Mouse (Mus musculus): ENCODE measurements at regions not wholly inside any gene's neighbourhood (a gene's known extent, or its start where the extent isn't known, plus 50 kb on each side); places are given as distances from the start of the nearest gene placed in this dataset.

DNA sequence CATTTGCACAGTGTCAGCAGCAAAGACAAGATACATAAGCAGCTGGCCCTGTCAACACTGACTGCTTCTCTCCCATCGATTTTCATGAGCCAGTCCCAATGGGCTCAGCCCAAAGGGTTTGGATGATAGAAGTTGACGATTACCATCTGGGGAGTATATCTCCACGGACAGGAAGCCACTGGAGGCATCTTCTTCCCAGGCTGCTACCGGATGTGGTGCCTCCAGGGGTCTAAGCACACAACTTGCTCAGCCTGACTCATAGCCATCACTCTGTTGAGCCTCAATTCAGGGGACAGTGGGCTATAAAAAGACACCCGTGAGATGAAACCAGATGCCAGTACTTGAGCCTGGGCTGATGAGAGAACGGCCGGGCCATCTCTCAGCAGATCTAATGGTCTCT lies 71.1 kb upstream of the Hif1a start:
- no peak for DNase-seq (ENCODE audit: low read depth, low spot score)

DNA sequence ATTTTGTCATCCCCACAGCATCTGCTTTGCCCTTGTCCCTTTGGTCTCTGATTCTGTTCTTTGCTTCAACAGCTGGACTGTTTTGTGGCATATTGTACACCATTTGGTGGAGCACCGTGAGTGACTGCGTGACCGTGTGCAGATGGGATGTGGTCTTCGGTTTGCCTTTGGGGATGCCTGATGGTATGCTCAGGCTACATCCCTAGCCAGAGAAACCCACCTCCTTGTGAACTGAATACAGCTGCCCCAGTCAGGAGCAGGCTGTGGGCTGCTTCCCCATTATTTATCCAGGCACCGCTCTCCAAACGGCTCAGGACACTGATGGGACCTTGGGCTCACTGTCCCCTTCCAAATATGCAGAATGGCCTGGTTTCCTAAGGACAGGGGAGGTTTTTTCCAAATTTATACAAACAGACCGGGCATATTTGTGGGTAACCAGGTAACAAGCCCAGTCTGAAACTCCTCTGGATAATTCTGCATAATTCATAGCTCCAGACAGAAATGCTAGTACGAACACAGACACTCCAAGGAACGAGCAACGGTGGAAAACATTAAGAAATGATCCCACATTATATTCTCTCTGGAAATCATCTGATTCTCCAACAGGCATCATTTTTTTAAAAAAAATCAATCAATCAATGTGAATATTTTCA lies 70.5 kb upstream of the Hif1a start:
- DNase-seq (ENCODE audit: low read depth, low spot score): no peak

DNA sequence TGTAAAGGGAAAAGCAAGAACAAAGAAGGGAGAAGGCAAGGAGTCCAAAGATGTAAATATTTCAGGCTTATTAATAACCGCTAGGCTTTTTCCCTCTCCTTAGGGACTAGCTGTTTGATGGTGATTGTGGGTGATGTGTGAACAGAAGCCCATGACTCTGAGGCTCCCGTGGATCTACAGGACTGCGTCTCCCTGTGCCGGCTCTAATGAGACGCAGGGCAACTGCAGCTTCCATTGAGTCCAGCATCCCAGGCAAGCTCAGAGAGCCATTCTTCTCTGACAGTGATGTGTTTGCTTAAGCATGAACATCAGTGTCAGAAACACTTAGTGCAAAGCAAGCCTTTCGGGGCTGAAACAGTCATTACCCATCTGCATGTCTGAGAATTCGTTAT lies 70.0 kb upstream of the Hif1a start:
- no peak for DNase-seq (ENCODE audit: low read depth, low spot score)

DNA sequence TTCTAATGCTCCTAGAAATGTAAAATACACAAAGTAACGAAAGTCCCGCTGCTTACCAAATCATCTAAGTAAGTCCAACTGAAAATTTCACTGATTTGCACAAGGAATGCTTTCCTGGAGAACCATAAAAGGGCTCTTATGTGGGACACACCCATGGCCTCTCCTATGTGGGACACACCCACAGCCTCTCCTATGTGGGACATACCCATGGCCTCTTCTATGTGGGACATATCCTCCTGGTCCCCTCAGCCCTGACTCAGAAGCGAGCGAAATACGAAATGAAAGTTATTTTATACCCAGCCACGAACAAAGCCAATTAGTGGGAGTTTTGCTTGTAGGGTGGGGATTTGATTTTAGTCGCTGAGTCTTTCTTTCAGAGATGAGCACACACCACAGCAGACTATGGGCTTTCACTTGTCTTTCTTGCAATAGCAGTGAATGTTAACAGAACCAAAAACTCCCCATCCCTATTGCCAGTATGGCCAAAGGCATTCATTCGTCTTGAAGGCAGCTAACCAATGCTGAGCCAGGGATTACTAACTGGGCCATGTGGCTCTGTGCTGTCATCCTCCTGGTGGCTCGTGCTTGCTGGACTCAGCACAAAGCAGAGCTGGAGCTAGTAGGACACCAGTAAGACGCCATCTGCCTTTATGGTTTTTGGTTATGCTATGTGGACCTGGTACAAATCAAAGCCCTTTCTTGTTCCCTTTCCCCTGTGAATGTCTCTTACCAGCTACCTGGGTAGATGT lies 69.4 kb upstream of the Hif1a start:
- no peak for DNase-seq (ENCODE audit: low read depth, low spot score)

DNA sequence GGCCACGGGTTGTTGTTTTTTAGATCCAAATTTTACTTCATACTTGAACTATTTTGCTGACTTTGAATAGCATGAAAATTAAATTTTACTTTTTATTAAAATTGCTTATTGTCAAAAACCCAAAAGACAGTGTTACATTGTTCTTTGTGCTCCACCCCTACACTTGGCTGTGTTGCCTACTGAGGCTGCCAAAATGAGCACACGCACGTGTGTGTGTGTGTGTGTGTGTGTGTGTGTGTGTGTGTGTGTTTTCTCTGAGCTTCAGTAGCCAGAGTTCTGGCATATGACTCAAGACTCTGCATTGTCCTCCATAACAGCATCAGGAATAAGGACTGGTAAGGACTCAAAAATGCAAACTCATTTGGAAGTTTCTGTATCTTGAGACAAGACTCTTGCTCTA lies 68.4 kb upstream of the Hif1a start:
- DNase-seq (ENCODE audit: low read depth, low spot score): no peak

DNA sequence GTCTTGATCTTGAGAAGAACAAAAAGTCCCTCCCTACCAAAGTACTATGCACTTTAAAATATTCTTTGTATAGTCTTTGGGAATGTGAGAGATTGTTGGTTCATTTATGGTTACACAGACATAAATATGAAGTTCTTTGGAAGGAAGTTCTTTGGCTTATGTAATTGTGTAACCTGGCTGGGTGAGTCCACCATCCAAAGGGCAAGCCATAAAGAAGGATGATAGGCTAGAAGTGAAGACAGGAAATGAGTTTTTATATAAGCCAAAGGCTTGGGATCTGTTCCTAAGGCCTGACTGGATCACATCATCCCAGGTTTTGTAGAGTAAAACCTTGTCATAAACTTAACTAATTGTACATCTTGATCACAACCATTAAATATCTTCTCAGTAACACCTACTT lies 65.0 kb upstream of the Hif1a start:
- no peak for DNase-seq (ENCODE audit: low read depth, low spot score)

DNA sequence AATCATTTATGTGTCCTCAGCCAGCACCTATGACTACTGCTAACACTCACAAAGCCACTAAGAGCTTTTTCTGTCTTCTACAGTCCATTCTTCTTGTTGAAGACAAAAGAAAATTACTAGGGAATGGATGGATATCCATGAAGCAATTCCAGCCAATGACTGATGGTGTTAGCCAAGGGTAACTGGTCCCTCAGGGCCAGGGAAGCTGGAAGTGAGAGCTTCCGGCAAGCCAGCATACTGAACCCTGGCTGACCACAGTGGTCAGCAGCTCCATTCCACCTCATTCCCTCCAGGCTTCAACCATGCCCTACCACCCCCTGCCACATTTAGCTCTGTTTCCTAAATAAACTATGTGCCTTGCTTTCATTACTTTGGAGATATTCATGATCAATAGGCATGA lies 64.1 kb upstream of the Hif1a start:
- DNase-seq (ENCODE audit: low read depth, low spot score): no peak

DNA sequence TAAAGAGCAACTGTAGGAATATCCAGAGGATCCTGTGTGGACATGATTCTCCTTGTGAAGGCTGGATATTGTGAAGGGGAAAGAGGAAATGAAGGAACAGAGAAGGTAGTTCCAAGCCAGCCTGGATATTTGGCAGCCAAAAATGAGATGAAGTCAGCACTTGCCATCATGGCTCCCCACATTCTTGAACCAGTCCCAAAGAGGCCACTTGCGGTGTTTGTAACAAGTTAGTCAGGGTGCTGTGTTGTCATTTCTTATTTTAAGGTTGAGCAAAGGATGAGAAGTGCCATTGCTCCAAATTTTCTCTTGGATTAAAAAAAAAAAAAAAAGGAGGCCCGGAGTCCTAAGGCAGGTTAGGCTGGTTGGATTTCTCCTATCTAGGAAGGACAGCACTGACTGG lies 63.3 kb upstream of the Hif1a start:
- no peak for DNase-seq (ENCODE audit: low read depth, low spot score)

DNA sequence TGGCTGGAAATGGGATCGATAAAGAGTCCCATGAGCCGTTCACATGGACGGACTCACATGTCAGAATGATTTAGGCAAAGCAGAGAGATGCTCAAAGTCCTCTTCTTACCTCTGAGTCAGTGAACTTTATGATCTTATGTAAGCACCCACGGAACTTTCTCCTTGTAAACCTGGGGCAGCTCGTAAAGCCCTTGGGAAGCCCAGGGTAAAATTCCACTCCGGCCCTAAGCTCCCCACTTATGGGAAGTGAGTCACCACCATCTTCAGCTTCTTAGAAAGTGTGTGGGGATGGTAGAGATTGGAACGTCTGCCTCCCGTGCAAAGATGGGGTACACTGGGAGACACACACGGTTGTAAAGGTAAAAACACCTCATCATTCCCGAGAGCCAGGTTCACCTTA lies 62.8 kb upstream of the Hif1a start:
- DNase-seq (ENCODE audit: low read depth, low spot score): no peak

DNA sequence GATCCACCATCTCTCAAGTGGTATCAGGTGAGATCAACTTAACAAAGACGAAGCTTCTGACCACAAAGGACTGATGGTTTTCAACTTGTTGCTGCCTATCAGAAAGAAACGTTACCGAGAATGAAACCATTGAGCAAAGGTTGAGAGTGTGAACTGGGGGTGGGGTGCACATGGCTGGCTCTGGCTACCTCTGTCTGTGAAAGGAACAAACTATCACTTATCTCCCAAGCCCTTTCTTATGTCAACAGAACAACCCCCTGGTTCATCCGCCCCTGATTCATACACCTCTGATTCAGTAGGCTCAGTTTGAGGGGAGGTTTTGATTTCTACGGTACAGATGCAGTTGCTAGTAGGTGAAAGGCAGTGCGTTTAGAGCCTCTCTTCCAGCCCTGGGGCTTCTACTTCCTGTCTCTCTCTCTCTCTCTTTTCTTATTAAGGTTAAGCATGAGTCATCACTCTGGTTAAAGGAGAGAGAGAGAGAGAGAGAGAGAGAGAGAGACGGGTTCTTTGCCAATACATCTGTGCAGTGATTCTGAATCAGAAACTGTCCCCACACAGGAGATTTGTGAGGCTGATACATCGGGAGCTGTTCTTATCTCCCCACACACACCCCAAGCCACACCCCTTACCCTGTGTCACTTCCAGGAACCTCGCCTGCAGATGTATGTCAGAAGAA lies 59.0 kb upstream of the Hif1a start:
- no peak for DNase-seq (ENCODE audit: low read depth, low spot score)

DNA sequence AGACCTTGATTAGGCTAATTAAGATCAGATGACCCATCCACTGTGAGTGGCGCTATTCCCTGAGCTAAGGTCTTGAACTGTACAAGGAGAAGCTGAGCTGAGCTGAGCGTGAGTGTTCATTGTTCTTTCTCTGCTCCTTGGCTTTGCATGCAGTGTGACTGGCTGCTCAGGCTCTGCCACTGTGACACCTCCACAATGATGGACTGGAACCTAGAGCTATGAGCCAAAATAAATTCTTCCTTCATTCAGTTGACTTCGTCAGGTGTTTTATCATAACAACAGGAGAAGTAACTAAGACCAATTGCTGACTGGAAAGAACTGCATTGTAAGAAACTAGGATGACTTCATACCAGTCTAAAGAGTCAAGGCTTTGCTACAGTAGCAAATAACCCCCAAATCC lies 56.4 kb upstream of the Hif1a start:
- no peak for DNase-seq (ENCODE audit: low read depth, low spot score)

DNA sequence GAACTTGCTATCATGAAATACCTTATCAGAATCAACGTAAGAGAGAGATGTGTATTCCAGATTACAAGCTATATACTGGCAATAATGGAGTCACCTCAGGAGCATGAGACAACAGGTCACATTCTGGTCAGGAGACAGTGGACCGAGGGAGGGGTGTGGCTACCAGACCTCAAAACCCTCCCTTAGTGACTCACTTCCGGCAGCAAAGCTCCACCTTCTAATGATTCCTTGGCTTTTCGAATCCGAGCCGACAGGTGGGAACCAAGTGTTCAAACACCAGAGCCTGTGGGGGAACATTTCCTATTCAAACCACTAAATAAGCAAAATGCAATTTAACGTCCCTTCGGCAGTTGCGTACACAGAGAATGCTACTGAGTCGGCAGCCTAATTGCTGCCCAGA lies 54.5 kb upstream of the Hif1a start:
- DNase-seq (ENCODE audit: low read depth, low spot score): peak; percentile 59

DNA sequence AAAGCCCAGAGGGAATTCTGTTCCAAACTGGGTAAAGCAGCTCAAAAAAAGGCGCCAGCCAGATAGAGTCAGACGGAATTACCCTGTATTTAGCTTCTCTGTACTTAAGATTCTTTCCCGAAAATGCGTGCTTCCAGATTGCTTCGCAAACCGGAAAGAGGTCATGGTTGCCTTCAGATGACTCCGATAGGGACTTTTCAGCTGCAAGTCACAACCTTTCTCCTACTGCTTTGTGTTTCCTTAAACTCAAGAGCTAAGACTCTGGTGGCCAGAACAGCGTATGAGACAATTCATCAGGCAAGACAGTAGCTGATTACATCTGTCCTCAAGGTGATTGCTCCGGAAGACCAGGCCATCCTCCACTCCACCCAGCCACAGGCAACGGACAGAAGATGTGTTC lies 53.8 kb upstream of the Hif1a start:
- no peak for DNase-seq (ENCODE audit: low read depth, low spot score)

DNA sequence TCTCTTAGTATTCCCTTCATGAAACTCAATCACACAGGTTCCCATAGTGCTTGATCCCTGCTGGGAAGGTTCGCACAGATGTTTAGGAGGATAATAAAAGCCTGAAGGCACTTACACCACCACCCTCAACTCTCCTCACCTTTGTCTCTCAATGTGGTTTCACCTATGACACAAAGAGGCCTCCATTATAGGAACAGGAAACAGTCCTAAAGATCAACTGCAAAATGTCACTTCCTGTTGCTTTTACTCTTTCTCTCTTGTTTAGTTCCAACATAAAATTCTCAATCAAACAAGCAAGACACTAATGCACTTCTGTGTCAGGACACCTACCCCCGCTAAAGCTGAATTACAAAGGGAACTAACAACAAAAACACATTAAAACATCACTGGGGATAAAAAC lies 50.3 kb upstream of the Hif1a start:
- no peak for DNase-seq (ENCODE audit: low read depth, low spot score)
